Mouse (Mus musculus): ENCODE measurements around the gene Cdk5.

DNA sequence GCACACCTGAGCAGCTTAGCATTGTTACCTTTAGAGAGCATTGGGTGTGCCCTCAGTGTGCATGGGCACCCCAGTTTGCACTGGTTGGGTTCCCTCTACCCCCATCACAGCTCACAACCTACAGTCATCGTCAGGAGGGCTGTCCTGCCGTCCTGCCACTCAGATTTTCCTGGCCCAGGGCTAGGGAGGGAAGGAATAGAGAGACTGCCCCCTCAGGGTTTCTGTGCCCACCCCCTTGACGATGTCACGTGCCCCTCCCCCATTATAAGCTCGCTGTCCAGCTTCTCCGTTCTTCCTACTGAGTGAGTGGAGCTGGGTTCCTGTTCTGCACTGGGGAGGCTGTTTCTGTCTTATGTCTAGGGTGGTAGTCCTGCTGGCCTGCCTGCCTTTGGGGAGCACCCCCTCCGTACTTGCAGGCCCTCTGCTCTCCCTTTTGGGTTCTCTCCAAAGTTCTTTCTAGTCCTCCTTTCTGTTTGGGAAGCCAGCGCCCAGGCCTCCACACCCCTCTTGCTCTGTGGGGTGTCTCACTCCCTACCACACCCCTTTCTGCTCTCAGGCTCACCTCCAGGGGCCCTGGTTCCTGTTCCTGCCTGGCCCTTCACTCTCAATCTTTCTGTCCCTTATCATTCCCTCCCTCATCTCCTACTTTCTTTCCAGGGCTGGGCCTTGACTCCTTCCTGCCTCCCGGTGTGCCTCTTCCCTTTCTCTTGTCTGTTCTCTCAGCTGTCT lies 3.4 kb upstream of the Cdk5 start:
- TF ChIP-seq POLR2A (IDR thresholded peaks at IDR 0.05; ENCODE audit: borderline replicate concordance, extremely low read depth, insufficient read depth, insufficient read length, poor library complexity, severe bottlenecking): no peak
- no peak for TF ChIP-seq CTCF (IDR thresholded peaks at IDR 0.05; ENCODE audit: borderline replicate concordance, extremely low read depth, insufficient read depth, insufficient read length)

All from brain, embryonic 14.5 days (tissue).